Mouse (Mus musculus) megakaryocyte, embryonic 14.5 days (primary cell): ENCODE measurements at regions not wholly inside any gene's neighbourhood (a gene's known extent, or its start where the extent isn't known, plus 50 kb on each side); places are given as distances from the start of the nearest gene placed in this dataset.

Source experiments
- FLI1 ChIP-seq: IDR thresholded peaks from 2 replicates; pipeline ENCODE4 v1.6.1; 2012; ENCODE audit warnings: low read length, inconsistent platforms, mixed read lengths
- GATA1 ChIP-seq: IDR thresholded peaks from 3 replicates; pipeline ENCODE4 v1.6.1; 2012; ENCODE audit warnings: mixed read lengths, low read length, inconsistent platforms, borderline replicate concordance

GRCm38 (mm10) chr14:71249387-71249965 is 649.8 kb upstream of the Fam160b2 start:
- TF ChIP-seq GATA1 (no peak), FLI1 (no peak)
